Mouse (Mus musculus) embryonic fibroblast, embryonic 13.5 days (primary cell): ENCODE results near the gene Kbtbd12. TPM values are rescaled to one million over a fixed set of nuclear protein-coding genes. Genes with fewer than 3 reads are reported as not detected.

ENCODE experiments used
- H3K27ac ChIP-seq: 2 replicates; pipeline ENCODE4 v1.5.1; 2012; ENCODE audit warnings: low read length, control low read depth, inconsistent platforms; ENCODE audit not compliant: insufficient read depth
- H3K4me1 ChIP-seq: 2 replicates; pipeline ENCODE4 v1.6.1; 2011; ENCODE audit warnings: low read length; ENCODE audit not compliant: control insufficient read depth, insufficient read depth
- H3K4me3 ChIP-seq: 2 replicates; pipeline ENCODE4 v1.5.1; 2011; ENCODE audit warnings: mild to moderate bottlenecking, control low read depth, low read length; ENCODE audit not compliant: insufficient read depth
- CTCF ChIP-seq: IDR thresholded peaks from 2 replicates; pipeline ENCODE4 v1.5.1; 2011; ENCODE audit warnings: mild to moderate bottlenecking, control low read depth, low read length, moderate library complexity, borderline replicate concordance; ENCODE audit not compliant: insufficient read depth
- POLR2A ChIP-seq: IDR thresholded peaks from 2 replicates; pipeline ENCODE4 v1.6.1; 2011; ENCODE audit warnings: low read depth, mild to moderate bottlenecking, control low read depth, low read length, moderate library complexity
- polyA plus RNA-seq: library from polyadenylated mRNA; stranded (reverse); fragments of >200 nt; gene quantifications from 2 replicates; pipeline ENCODE4 v1.2.4, GENCODE M21; 2011; ENCODE audit warnings: low read depth; ENCODE audit not compliant: missing spikeins, insufficient read length

Kbtbd12 gene
- polyA plus RNA-seq, 1 experiment = not detected

DNA sequence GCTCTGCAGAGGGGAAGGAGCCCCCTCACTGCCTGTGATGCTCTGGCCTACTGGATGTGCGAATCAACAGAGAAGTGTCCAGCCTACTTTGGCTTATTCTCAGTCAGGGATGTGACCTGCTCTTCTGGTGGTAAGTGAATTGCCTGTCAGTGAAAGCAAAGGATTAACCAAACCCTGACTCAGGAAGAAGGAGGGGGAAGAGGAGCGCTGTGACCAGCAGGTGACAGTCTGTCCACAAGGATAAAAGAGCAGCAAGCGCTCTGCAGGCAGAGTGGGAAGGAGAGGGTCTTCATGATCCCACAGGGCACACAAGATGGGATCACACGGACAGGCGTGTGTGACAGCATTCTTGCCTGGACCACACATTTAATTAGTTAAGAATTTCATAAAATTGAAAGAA is 78.1 kb downstream of the Kbtbd12 start:
- no peaks in the 10 kb centered on the region for H3K4me1 ChIP-seq
- no peak overlapping the region for H3K4me3 ChIP-seq
- no peak overlapping the region for H3K27ac ChIP-seq
- TF ChIP-seq CTCF (no peak), POLR2A (no peak)

GRCm38 (mm10) chr6:88558076-88558475 is 79.7 kb downstream of the Kbtbd12 start:
- no peak overlapping the region for H3K4me3 ChIP-seq
- no peaks in the 10 kb centered on the region for H3K4me1 ChIP-seq
- H3K27ac ChIP-seq = no peak overlapping the region
- TF ChIP-seq POLR2A (no peak), CTCF (peak; percentile 33; the same call in 1 of the 2 replicates)

GRCm38 (mm10) chr6:88557548-88557947 is 80.2 kb downstream of the Kbtbd12 start:
- TF ChIP-seq CTCF (no peak), POLR2A (no peak)

DNA sequence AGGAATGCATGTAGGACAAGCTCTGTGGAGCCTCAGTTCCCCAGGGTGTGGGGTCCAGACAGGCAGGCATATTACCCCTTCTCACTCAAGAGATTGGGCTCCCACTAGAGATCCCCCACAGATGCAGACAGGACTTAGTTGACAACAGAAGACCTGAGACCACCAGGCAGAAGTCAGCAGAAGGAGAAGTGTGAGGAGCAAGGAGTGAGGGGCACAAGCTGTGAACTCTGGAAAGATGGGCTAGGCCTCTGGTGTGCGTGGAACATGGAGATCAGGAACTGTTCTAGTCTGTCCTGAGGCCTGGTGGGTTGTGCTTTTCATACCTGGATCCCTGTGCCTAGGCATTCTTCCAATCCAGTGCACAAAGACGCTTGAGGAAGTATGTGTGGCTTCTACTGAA is 87.8 kb downstream of the Kbtbd12 start:
- no peaks in the 10 kb centered on the region for H3K4me1 ChIP-seq

More at GRCm38 (mm10) chr6:88557548-88557947, 80.2 kb downstream of the Kbtbd12 start:
- no peaks in the 10 kb centered on the region for H3K4me1 ChIP-seq
- H3K27ac ChIP-seq = no peak overlapping the region
- H3K4me3 ChIP-seq = no peak overlapping the region

DNA sequence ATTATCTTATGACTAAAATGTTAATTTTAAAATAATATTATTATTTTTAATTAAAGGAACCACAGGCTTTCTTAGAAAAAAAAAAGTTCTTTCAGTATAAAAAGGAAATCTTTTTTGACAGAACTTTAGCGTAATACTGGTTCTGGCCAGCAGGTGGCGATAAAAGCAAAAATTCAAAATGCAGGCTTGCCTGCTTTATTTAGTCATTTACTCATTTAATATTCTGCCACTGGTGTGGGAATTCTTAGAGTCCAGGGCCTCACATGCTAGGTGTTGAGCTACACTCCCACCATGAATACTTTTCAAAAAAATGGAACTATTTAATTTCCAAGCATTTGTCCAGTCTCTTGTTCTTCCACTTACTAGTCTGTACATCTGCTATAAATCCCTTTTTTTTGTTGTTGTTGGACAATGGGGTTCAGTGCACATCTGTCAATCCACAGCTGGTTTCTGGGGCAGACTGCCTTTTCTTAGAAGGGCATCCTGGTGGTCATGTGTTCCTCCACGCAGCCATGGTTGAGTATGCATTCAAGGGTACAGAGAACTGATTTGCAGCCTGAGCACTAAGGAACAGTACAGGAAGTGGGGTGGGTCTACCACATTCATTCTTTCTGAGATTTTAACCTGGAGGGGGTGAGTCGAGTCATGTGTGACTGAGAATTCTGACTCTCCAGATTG is 88.5 kb downstream of the Kbtbd12 start:
- TF ChIP-seq POLR2A = no peak
- no peak for TF ChIP-seq CTCF
- H3K4me3 ChIP-seq = no peak overlapping the region
- H3K27ac ChIP-seq = no peak overlapping the region
- no peaks in the 10 kb centered on the region for H3K4me1 ChIP-seq

More for the DNA sequence above, 87.8 kb downstream of the Kbtbd12 start:
- TF ChIP-seq POLR2A (no peak), CTCF (no peak)
- Histone ChIP-seq H3K27ac (no peak overlapping the region), H3K4me3 (no peak overlapping the region)

DNA sequence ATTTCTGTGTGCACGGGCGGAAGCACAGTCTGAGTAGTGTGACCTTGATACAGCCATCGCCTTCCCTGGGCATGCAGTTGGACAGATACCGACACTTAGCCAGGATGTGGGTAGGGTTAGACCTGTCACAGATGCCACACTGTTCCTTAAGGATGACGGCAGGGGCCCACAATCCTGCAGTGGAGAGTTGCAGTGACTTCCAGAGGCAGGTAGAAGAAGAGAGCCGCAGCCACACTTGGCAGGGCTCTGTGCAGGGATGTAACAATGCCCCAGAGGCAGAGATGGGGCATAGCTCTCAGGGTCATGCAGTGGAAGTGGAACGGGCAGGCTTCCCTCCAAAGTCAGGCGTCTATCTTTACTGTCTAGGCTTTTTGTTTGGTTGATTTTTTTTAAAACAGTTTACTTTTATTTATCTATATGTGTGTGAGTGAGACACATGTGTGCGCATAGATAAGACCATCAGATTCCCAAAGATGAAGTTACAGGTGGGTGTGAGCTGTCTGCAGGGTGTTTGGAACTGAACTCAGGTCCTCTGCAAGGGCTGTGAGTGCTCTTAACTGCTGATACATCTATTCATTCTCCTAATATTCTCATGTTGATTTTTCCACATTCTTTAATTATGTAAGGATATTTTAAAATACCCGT is 89.2 kb downstream of the Kbtbd12 start:
- Histone ChIP-seq H3K27ac (no peak overlapping the region), H3K4me3 (no peak overlapping the region), H3K4me1 (no peaks in the 10 kb centered on the region)
- no peak for TF ChIP-seq CTCF
- TF ChIP-seq POLR2A = no peak

DNA sequence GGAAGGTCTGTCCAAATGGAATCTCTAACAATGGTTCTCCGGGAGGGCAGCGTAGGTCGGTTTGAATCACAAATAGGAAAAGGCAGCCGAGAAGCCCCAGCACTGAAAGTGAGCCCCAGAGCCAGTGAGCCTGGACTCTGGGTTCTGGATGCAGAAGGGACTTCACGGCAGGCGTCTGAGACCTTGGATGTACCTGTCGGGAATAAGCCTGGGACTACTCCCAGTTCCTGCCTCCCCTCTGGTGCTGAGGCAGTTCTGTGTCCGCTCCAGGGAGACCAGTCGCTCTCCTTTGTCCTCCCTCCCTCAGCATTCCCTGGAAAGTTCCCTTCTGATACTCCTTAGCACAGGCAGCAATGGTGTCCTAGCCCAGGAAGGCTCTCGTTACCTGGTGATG is 92.4 kb downstream of the Kbtbd12 start:
- Histone ChIP-seq H3K27ac (no peak overlapping the region), H3K4me3 (no peak overlapping the region), H3K4me1 (no peaks in the 10 kb centered on the region)
- no peak for TF ChIP-seq POLR2A
- TF ChIP-seq CTCF = no peak

DNA sequence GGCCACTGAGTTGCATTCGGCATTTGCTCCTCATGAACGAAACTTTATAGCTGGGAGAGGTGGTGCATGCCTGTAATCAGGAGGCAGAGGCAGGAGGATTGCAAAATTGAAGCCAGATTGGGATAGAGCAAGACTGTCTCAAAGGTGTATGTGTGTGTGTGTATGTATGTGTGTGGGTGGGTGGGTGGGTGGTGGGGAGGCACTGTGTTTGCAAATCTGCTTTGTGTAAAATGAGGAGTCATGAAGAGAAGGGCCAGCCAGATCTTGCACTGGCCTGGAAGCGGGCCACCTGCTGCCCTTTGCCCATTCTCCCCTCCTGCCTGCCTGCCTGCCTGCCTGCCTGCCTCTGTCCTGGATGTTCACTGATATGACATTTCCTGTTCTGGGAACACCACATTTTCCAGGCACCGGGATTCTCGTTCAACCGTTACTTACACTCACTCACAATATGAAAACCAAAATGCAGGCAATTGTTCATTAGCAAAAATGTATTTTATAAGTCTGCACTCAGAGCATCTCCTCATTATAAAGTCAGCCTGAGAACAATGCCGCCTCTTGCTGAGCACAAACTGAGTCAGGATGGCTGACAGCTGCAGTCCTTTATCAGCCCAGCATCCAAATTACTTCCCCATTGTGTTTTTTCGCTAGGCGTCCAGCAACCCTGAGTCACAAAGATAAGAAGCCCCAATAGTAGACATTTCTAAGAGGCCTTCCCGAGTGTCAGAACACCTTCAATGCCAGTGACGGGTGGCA is 92.9 kb downstream of the Kbtbd12 start:
- TF ChIP-seq CTCF (no peak), POLR2A (no peak)
- Histone ChIP-seq H3K27ac (no peak overlapping the region), H3K4me3 (no peak overlapping the region), H3K4me1 (no peaks in the 10 kb centered on the region)

- no peak overlapping the region for H3K27ac ChIP-seq
- no peaks in the 10 kb centered on the region for H3K4me1 ChIP-seq
- H3K4me3 ChIP-seq = no peak overlapping the region
- TF ChIP-seq CTCF (no peak), POLR2A (no peak)
Measured at GRCm38 (mm10) chr6:88544241-88544640, 93.5 kb downstream of the Kbtbd12 start.

DNA sequence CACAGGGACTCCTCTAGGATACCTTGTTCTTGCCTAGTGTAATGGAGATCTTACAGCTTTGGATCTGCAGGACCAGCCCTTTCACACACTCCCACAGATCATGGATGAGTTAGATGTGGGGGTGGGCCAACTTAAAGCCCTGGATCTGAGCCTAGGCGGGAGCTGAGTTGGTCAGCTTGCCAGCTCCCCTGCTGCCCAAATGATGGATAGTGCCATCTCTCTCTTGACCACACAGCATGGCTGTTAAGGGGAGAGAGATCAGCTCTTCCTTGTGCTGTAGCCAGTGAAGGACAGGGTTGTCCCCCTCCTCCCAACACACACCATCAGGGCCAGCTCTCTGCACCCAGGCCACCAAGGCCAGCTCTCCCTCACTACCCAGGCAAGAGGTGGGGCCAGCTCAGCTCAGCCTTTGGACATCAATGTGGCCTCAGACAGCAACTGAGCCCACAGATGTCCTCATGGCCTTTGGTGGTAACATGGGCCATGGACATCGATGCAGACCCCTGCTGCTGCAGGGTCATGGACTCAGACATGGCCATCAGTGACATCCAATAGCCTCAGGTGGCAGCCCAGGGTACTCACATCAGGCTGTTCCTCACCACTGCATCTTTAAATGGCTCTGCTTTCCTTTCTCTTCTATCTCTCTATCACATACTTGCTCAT is 97.5 kb downstream of the Kbtbd12 start:
- no peak overlapping the region for H3K27ac ChIP-seq
- H3K4me1 ChIP-seq = no peaks in the 10 kb centered on the region
- TF ChIP-seq CTCF (no peak), POLR2A (no peak)
- no peak overlapping the region for H3K4me3 ChIP-seq
